Mouse (Mus musculus) heart, postnatal 0 days (tissue): ENCODE measurements around the gene Macf1.

Experiments
- CTCF ChIP-seq: IDR thresholded peaks from 2 replicates; pipeline ENCODE4 v1.5.1; 2016; ENCODE audit warnings: antibody characterized with exemption, control low read depth, low read depth
- EP300 ChIP-seq: IDR thresholded peaks from 2 replicates; pipeline ENCODE4 v1.6.1; 2016; ENCODE audit warnings: antibody characterized with exemption, low read depth

DNA sequence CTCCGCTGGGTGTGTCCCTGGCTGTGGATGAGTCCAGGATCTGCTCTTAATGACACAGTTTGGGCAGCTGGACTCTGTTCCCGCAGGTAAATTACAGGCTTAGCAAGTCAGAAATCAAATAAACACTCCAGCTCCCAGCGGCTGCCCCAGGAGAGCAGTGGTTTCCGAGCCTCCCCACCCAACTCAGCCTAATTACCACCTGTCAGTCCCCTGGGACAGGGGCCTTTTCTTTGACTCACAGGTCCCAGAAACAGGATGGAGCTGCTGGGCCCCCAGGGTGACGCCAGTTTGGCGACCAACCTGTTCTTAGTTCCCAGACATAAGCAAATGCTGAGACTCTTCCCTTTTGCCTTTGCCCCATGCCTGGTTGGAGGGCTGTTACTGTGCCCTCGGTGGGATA, 372.3 kb downstream of the Macf1 start:
- TF ChIP-seq CTCF (no peak), EP300 (no peak)
